Comparison of ENCODE assay signal across 24 mouse cellular contexts in genomic region chr4:116133126-116133525, GRCm38 (mm10). TPM values are rescaled to one million over a fixed set of nuclear protein-coding genes. Genes with fewer than 3 reads are reported as not detected.
"Had no signal": no experiment of that assay in that cellular context is flagged by ENCODE, and none has a peak within 500 bp of the region (broad histone marks: within the 10 kb centered on the region; RNA-seq: fewer than 3 reads in every experiment).

No protein-coding gene starts in this region.

- H3K9ac ChIP-seq: liver, postnatal 0 days; lung, embryonic 15.5 days; midbrain, embryonic 12.5 days; midbrain, embryonic 15.5 days; neural tube, embryonic 12.5 days; stomach, embryonic 15.5 days had no signal

- H3K36me3 ChIP-seq: lung, embryonic 15.5 days; midbrain, embryonic 12.5 days; midbrain, embryonic 15.5 days; neural tube, embryonic 12.5 days had no signal

- H3K4me2 ChIP-seq: lung, embryonic 15.5 days; midbrain, embryonic 12.5 days; midbrain, embryonic 15.5 days; neural tube, embryonic 12.5 days; stomach, embryonic 15.5 days had no signal

- H3K9me3 ChIP-seq: lung, embryonic 15.5 days; megakaryocyte, embryonic 14.5 days; midbrain, embryonic 12.5 days; midbrain, embryonic 15.5 days; neural tube, embryonic 12.5 days; stomach, embryonic 15.5 days had no signal

- H3K4me1 ChIP-seq: midbrain, embryonic 12.5 days; midbrain, embryonic 15.5 days; neural tube, embryonic 12.5 days; stomach, embryonic 15.5 days had no signal

- DNase-seq: liver, postnatal 0 days; lung, adult 2 months; lung, postnatal 14 days; lung, postnatal 36 days; right cerebral cortex, postnatal 14 days; thymus, adult 2 months; thymus, postnatal 25 days; thymus, postnatal 4 days had no signal

- H3K27me3 ChIP-seq: lung, embryonic 15.5 days; megakaryocyte, embryonic 14.5 days; midbrain, embryonic 12.5 days; midbrain, embryonic 15.5 days; neural tube, embryonic 12.5 days; stomach, embryonic 15.5 days had no signal

- H3K27ac ChIP-seq: lung, embryonic 15.5 days; macrophage; midbrain, embryonic 12.5 days; midbrain, embryonic 15.5 days; neural tube, embryonic 12.5 days; stomach, embryonic 15.5 days; stomach, postnatal 0 days had no signal

- H3K4me3 ChIP-seq: lung, embryonic 15.5 days; megakaryocyte, embryonic 14.5 days; midbrain, embryonic 12.5 days; midbrain, embryonic 15.5 days; neural tube, embryonic 12.5 days; stomach, embryonic 15.5 days had no signal

- ATAC-seq: liver, postnatal 0 days; lung, postnatal 0 days; midbrain, embryonic 15.5 days had no signal

RNA-seq across cellular contexts. Expression of gene Lurap1, which starts 18.0 kb away (rescaled TPM):
- total RNA-seq: megakaryocyte progenitor cell, adult 5-6 weeks had no signal

RNA-seq across cellular contexts. Expression of gene Tspan1, which starts 34.3 kb away (rescaled TPM):
- total RNA-seq: megakaryocyte progenitor cell, adult 5-6 weeks; monocyte, adult 5-6 weeks had no signal
- polyA plus RNA-seq: liver, postnatal 0 days; macrophage; spleen, adult 2 months had no signal

RNA-seq across cellular contexts. Expression of gene 1700042G07Rik, which starts 40.0 kb away (rescaled TPM):
- total RNA-seq: megakaryocyte progenitor cell, adult 5-6 weeks; midbrain, postnatal 0 days; monocyte, adult 5-6 weeks; neutrophil, adult 5-6 weeks had no signal
- polyA plus RNA-seq: liver, postnatal 0 days; lung, adult 2 months; lung, embryonic 15.5 days; lung, postnatal 0 days; macrophage; midbrain, embryonic 12.5 days; midbrain, embryonic 15.5 days; midbrain, postnatal 0 days; neural tube, embryonic 12.5 days; neural tube, embryonic 14.5 days; spleen, adult 2 months; stomach, embryonic 15.5 days; stomach, postnatal 0 days; thymus, adult 2 months; urinary bladder, adult 2 months had no signal
